Mouse (Mus musculus): ENCODE results near the gene Shc2.

Gene Shc2

DNA sequence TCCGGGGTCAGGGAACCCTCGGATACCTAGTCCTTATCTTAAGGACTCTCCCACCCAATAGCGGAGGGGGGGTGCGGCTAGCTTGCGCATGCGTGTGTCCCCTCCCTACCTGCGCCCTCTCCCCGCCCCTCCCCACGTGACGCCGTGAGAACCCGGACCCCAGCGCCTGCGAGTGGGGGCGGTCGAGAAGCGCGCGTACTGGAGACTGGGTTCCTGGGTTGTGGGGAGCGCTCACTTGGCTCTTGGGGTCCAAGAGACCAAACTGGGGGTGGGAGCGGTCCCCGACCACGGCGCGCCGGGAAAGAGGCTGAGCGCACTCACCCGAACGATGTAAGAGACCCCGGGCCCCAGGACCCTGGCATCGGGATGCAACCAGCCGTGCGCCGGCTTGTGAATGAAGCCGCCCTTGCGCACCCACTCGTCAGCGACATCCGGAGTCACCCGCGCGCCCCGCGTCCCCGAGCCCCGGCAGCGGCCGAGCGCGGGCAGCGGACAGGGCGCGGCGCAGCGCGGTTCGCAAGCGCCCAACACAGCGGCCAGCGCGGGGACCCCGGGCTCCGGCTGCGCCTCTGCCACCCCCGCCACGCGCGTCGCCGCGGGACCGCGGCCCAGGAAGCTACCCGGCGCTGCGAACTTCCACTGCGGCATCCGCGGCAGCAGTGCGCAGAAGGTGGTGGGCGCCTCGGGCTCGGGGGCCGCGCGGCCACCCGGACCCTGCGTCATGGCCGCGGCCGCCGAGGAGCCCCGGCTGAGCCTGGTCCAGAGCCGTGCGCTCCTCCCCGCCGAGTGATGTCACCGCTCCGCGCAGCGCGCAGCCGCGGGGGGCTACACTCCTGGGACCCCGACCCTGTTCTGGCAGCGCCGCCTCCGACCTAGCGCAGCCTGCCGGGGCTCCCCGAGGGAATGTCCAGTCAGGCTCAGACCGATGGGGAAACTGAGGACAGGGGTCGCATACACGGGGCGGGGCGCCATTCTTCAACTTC lies at the start of gene Shc2:
Gene Shc2, minus strand, starts transcription at position 791 of the 983 bp plus-strand sequence.
- DNase-seq (ENCODE audit: low spot score) = no peak

- no peak for DNase-seq (ENCODE audit: low spot score)
These were observed 49.8 kb upstream of the Shc2 start for GRCm38 (mm10) chr10:79687513-79687912.

- no peak for DNase-seq (ENCODE audit: low spot score)
These were observed 49.0 kb upstream of the Shc2 start for GRCm38 (mm10) chr10:79686691-79687090.

- DNase-seq (ENCODE audit: low spot score) = no peak
These were observed 48.5 kb upstream of the Shc2 start for GRCm38 (mm10) chr10:79686219-79686618.

DNA sequence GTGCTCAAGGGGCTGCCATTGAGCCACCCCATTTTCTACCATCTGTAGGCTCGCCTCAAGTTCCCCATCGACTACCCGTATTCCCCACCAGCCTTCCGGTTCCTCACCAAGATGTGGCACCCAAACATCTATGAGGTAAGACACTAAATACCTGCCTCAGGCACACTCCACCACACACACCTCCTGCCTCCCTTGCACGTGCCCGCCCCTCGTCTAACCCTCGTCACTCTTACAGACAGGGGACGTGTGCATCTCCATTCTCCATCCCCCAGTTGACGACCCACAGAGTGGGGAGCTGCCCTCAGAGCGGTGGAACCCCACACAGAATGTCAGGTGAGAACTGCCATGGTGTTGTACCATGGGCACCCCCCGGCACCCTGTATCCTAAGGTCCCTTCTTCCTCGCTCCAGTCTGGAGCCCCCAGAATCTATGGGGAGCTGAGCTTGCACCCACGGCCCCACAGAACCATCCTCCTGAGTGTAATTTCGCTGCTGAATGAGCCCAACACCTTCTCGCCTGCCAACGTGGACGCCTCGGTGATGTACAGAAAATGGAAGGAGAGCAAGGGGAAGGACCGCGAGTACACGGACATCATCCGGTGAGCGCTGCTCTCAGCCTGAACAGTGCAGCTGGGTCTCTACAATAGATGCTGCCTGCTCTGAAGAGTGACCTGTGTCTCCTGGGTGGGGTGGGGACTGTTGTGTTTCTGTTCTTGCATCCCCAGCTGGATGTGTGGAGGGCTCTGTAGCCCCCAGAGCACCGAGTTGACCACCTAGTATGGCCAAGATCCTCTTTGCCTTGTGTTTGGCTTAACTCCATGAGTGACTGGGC lies 47.3 kb upstream of the Shc2 start:
- no peak for DNase-seq (ENCODE audit: low spot score)

DNA sequence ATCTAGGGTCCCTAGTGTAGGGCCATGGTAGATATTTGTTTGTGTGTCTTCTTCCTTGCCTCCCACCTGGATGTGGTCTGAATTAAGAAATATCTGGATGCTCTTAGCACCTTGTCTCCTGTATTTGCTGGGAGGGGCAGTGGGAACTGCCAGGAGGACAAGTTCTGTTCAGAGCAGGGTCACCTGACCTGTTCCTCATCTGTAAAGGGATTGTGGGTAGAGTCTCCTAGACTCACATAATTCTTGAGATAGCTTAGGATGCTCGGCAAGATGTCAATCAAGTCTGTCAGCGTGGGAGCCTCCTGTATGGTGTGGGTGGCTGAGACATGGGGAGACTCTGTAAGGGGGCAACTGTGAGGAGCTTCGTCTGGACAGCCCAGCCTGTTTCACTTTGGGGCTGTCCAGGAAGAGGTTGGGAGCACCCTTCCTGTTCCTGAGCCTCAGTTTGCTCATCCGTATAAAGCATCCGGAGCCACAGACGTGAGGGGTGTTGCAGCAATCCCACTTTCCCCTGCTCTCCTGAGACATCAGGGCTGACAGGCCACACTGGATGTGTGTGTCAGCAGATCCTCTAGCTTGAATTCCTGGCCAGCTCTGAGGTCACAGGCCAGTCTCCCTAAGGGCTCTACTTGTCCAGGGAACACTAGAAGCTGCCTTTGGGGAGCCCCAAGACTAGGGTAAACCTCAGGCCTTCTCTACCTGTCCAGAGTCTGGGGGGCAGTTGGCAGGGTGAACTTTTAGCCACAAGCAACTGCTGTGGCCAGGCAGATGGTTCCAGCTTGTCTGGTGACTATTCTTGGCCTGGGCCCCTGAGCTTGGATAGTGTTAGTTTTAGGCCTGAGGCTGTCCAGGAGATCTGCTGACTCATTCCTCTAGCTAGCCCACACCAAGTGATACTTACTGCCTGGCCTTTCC lies 46.3 kb upstream of the Shc2 start:
- no peak for DNase-seq (ENCODE audit: low spot score)

GRCm38 (mm10) chr10:79682916-79683582 lies 45.3 kb upstream of the Shc2 start:
- DNase-seq (ENCODE audit: low spot score) = peak; percentile 31

- no peak for DNase-seq (ENCODE audit: low spot score)
These were observed 44.8 kb upstream of the Shc2 start for GRCm38 (mm10) chr10:79682551-79682915.

- DNase-seq (ENCODE audit: low spot score) = peak; percentile 100
These were observed 44.0 kb upstream of the Shc2 start, which contains the start of gene Cdc34 for GRCm38 (mm10) chr10:79681591-79682245. Gene Cdc34, plus strand, starts transcription at chr10:79682195.

DNA sequence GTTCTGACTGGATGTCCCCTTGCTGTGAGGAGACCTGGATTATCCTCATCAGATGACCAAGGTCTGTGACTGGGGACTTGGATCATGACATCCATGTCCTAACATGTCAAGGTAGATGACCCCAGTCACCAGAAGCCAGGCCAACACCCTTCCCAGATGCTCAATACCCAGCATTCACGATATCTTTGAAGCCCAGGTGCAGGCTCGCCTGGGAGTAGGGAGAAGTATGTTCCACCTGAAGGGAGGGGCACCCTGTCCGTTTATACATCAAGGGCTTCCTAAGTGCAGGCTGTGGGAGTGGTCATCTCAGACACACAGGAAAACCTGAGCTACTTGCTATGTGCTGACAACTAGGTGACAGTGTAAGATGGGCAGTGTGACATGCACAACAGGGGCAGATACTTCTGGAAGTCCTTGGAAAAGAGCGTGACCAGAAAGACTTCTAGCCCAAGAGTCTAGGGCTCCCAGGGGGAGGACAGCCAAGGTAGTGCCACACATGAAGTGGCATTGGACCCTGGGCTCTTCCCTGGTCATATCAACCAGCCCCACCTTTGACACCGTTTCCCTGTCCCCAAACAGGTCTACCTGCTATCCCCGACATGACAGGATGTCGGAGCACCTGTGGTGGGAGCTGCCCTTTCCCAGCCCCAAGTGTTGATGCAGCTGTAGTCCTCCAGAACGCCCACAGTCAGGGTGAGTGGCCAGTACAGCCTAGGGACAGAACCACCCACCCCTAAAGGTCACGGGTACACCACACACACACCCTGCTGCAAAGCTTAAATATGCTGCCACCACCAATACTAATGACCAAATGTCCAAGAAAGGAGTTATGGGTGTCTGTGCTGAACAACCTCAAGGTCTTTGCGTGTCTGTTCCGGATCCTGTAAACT lies 43.1 kb upstream of the Shc2 start:
- no peak for DNase-seq (ENCODE audit: low spot score)

DNA sequence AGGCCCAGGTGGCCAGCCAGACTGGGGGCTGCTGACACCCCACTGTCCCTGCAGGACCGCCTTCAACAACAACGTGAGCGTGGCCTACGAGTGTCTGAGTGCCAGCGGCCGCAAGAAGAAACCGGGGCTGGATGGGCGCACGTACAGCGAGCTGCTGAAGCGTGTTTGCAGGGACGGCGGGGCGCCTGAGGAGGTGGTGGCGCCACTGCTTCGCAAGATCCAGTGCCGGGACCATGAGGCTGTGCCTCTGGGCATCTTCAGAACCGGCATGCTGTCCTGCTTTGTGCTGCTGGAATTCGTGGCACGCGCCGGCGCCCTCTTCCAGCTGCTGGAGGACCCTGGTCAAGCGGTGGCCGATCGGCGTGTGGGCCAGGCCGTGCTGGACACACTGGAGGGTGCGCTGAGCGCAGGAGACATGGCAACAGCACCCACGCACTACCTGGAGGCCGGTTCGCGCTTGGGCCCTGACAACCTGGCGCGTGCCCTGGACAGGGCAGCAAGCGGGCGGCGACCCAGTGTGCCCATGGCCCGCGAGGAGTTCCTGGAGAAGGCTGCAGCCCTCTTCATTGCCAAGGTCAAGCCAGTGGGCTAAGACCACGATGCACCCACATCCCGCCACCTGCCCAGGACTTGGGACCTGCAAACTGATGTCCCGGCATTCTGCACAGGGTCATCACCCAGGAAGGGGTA lies 37.8 kb upstream of the Shc2 start:
- no peak for DNase-seq (ENCODE audit: low spot score)

GRCm38 (mm10) chr10:79673054-79673453 lies 35.3 kb upstream of the Shc2 start:
- DNase-seq (ENCODE audit: low spot score) = no peak

DNA sequence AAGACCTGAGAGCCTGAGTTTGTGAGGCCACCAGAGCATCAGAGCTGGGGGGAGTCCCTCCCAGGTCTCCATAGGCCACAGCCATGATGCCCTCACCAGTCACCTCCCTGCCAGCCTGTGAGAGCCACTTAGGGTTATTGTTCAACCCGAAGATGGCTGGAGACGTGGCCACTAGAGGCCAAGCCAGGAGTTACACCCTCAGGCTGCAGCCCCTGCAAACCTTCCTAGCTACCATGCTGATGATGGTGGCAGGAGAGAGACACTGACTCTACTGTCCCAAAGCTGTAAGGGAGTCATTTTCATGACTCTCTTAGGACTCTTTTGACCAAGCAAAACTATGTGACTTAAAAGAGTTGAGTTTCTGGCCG lies 34.4 kb upstream of the Shc2 start:
- no peak for DNase-seq (ENCODE audit: low spot score)

DNA sequence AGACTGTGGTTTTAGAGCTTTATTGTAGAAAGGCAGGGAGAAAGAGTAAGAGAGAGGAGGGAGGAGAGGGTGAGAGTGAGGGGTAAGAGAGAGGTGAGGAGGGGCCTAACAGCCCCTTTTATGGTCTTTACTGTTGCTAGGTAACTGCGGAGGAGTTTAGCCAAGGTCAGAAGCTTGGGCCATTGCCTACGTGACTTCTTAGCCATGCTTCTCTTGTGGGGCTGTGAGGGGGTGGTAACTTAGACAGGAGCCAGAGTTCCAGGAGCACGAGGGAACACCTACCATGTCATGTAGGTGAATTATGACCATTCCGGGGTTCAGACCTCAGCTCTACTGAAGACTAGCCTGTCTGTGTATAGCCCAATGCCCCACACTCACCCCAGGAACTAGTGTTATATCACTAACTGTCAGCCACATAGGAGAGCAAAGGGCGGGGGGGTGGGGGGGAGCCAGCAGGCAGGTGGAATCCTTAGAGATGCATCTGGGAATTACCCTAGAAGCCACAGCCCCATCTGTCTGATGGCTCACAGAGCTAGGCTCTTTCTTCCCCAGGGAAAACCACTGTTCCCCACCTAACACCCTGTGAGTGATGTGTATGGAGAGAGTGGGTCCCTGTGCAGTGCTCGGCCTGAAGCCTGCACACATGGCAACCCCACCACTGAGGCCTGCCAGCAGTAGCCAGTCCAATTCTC lies 33.8 kb upstream of the Shc2 start:
- DNase-seq (ENCODE audit: low spot score) = no peak

GRCm38 (mm10) chr10:79670071-79670888 lies 32.6 kb upstream of the Shc2 start:
- no peak for DNase-seq (ENCODE audit: low spot score)

GRCm38 (mm10) chr10:79669576-79670057 lies 31.9 kb upstream of the Shc2 start:
- DNase-seq (ENCODE audit: low spot score) = peak; percentile 56

Data from T-cell, adult 2 months (primary cell).